Mouse (Mus musculus) heart, postnatal 0 days (tissue): Measurements from ENCODE around the gene Foxi1.

Source experiments
- CTCF ChIP-seq: IDR thresholded peaks from 2 replicates; pipeline ENCODE4 v1.5.1; 2016; ENCODE audit warnings: antibody characterized with exemption, control low read depth, low read depth
- EP300 ChIP-seq: IDR thresholded peaks from 2 replicates; pipeline ENCODE4 v1.6.1; 2016; ENCODE audit warnings: antibody characterized with exemption, low read depth

DNA sequence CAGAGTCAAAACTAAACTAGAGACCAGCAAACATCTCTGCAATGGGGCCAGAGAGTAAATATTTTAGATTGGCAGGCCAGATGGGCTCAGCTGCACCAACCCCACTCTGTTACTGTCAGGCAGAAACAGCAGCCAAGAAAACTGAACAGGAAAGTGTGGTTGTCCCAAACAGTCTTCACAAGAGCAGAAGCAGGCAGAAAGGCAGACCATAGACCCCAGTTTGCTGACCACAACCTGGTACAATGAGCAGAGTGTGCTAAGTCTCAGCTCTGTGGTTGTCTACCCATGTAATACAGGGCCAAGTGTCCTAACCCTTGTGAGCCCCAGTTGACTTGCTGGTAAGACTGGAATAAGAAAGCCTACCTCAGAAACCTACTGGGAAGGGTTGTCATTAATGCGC, 32.4 kb upstream of the Foxi1 start:
- TF ChIP-seq EP300 (no peak), CTCF (no peak)
